Mouse (Mus musculus) frontal cortex, adult (tissue): ENCODE results near the gene Cybrd1.

Experiments
- ATAC-seq: cut with Nextera tagmentation; 2 replicates; pipeline ENCODE4 v1.9.2; 2017; ENCODE audit warnings: mild to moderate bottlenecking, moderate library complexity, mixed read lengths; ENCODE audit not compliant: low TSS enrichment

The Cybrd1 gene

GRCm38 (mm10) chr2:71123591-71123990, 5.9 kb downstream of the Cybrd1 start:
- ATAC-seq, result no peak

- ATAC-seq, result no peak
Observed at GRCm38 (mm10) chr2:71127779-71128534, 10.2 kb downstream of the Cybrd1 start.

GRCm38 (mm10) chr2:71130366-71130765, 12.6 kb downstream of the Cybrd1 start:
- no peak for ATAC-seq

GRCm38 (mm10) chr2:71131866-71132496, 14.3 kb downstream of the Cybrd1 start:
- no peak for ATAC-seq

- no peak for ATAC-seq
Observed at GRCm38 (mm10) chr2:71134041-71134505, 16.4 kb downstream of the Cybrd1 start.

- no peak for ATAC-seq
Observed at GRCm38 (mm10) chr2:71134836-71135235, 17.1 kb downstream of the Cybrd1 start.

- ATAC-seq, result no peak
Observed at GRCm38 (mm10) chr2:71140622-71141021, 22.9 kb downstream of the Cybrd1 start.

GRCm38 (mm10) chr2:71142410-71142809, 24.7 kb downstream of the Cybrd1 start:
- no peak for ATAC-seq

- ATAC-seq, result no peak
Observed at GRCm38 (mm10) chr2:71145853-71146252, 28.1 kb downstream of the Cybrd1 start.

GRCm38 (mm10) chr2:71146266-71146665, 28.5 kb downstream of the Cybrd1 start:
- no peak for ATAC-seq

- no peak; the same call in 1 of the 2 replicates for ATAC-seq
Observed at GRCm38 (mm10) chr2:71147816-71148215, 30.1 kb downstream of the Cybrd1 start.

GRCm38 (mm10) chr2:71152170-71152569, 34.4 kb downstream of the Cybrd1 start:
- no peak for ATAC-seq

GRCm38 (mm10) chr2:71155486-71155885, 37.8 kb downstream of the Cybrd1 start:
- ATAC-seq, result peak; percentile 90

- no peak for ATAC-seq
Observed at GRCm38 (mm10) chr2:71156446-71156845, 38.7 kb downstream of the Cybrd1 start.

- ATAC-seq, result no peak
Observed at GRCm38 (mm10) chr2:71157881-71158280, 40.2 kb downstream of the Cybrd1 start.

- no peak for ATAC-seq
Observed at GRCm38 (mm10) chr2:71159576-71160306, 42.0 kb downstream of the Cybrd1 start.

GRCm38 (mm10) chr2:71160307-71160861, 42.7 kb downstream of the Cybrd1 start:
- no peak for ATAC-seq

GRCm38 (mm10) chr2:71161558-71161957, 43.8 kb downstream of the Cybrd1 start:
- ATAC-seq, result no peak

GRCm38 (mm10) chr2:71162831-71163621, 45.3 kb downstream of the Cybrd1 start:
- ATAC-seq, result no peak

- no peak for ATAC-seq
Observed at GRCm38 (mm10) chr2:71167211-71167610, 49.5 kb downstream of the Cybrd1 start.

GRCm38 (mm10) chr2:71168461-71169021, 50.8 kb downstream of the Cybrd1 start:
- ATAC-seq, result no peak
